Mouse (Mus musculus) myocyte (in vitro differentiated cells): Measurements from ENCODE around the gene Gm49337.

Experiments
- E2F4 ChIP-seq: IDR thresholded peaks from one replicate; pipeline ENCODE4 v1.6.1; 2011; ENCODE audit warnings: mild to moderate bottlenecking, control low read depth, moderate library complexity; ENCODE audit not compliant: insufficient read depth
- POLR2A ChIP-seq: IDR thresholded peaks from one replicate; pipeline ENCODE4 v1.6.1; 2011; ENCODE audit warnings: low read depth, mild to moderate bottlenecking, control low read depth, moderate library complexity; ENCODE audit not compliant: insufficient read length
- POLR2AphosphoS2 ChIP-seq: IDR thresholded peaks from one replicate; pipeline ENCODE4 v1.6.1; 2011; ENCODE audit warnings: low read depth, control low read depth; ENCODE audit not compliant: insufficient read length
- TCF12 ChIP-seq: IDR thresholded peaks from one replicate; pipeline ENCODE4 v1.6.1; 2011; ENCODE audit warnings: mild to moderate bottlenecking, control low read depth; ENCODE audit not compliant: poor library complexity, insufficient read depth, severe bottlenecking
- USF1 ChIP-seq: IDR thresholded peaks from one replicate; pipeline ENCODE4 v1.6.1; 2011; ENCODE audit warnings: low read depth, mild to moderate bottlenecking, control low read depth, moderate library complexity

GRCm38 (mm10) chr4:116342119-116342518, 168.9 kb downstream of the Gm49337 start:
- no peak for TF ChIP-seq POLR2A
- TF ChIP-seq POLR2AphosphoS2: no peak
- TF ChIP-seq TCF12: no peak
- TF ChIP-seq E2F4: no peak
- no peak for TF ChIP-seq USF1
